Mouse (Mus musculus) kidney, embryonic 16.5 days (tissue): ENCODE measurements around the gene Eef2. TPM values are rescaled to one million over a fixed set of nuclear protein-coding genes. Genes with fewer than 3 reads are reported as not detected.
A peak's percentile ranks its signal among the peaks of the same experiment; 100 is the strongest.

Source experiments
- ATAC-seq: fragments of 200-750 bp; cut with Nextera tagmentation; 2 replicates; pipeline ENCODE4 v1.8.0; 2017; ENCODE audit warnings: moderate TSS enrichment; ENCODE audit not compliant: low FRiP score, low TSS enrichment
- H3K27ac ChIP-seq: fragments of 300-500 bp; sonication (generic); 2 replicates; pipeline ENCODE4 v1.5.1; 2014; ENCODE audit warnings: low read length
- H3K27me3 ChIP-seq: fragments of 300-500 bp; sonication (generic); 2 replicates; pipeline ENCODE4 v1.6.1; 2014; ENCODE audit warnings: low read length, control low read depth, mixed read lengths; ENCODE audit not compliant: insufficient read depth
- H3K36me3 ChIP-seq: fragments of 300-500 bp; sonication (generic); 2 replicates; pipeline ENCODE4 v1.6.1; 2014; ENCODE audit warnings: low read length, control low read depth, mixed read lengths; ENCODE audit not compliant: insufficient read depth
- H3K4me1 ChIP-seq: fragments of 300-500 bp; sonication (generic); 2 replicates; pipeline ENCODE4 v1.6.1; 2014; ENCODE audit warnings: low read length, control low read depth, mixed read lengths; ENCODE audit not compliant: insufficient read depth
- H3K4me2 ChIP-seq: fragments of 300-500 bp; sonication (generic); replicated peaks from 2 replicates; pipeline ENCODE4 v1.6.1; 2014; ENCODE audit warnings: low read depth, low read length
- H3K4me3 ChIP-seq: fragments of 300-500 bp; sonication (generic); 2 replicates; pipeline ENCODE4 v1.5.1; 2014; ENCODE audit warnings: mild to moderate bottlenecking, low read length
- H3K9ac ChIP-seq: fragments of 300-500 bp; sonication (generic); replicated peaks from 2 replicates; pipeline ENCODE4 v1.6.1; 2014; ENCODE audit warnings: low read length
- H3K9me3 ChIP-seq: fragments of 300-500 bp; sonication (generic); 2 replicates; pipeline ENCODE4 v1.6.1; 2016; ENCODE audit warnings: low read length, control low read depth
- WGBS: fragments of 180-500 bp; shearing (Covaris S2); extraction: QIAGEN DNeasy Blood & Tissue Kit; methylation state at CpG from one replicate; pipeline ENCODE4 v1.1.7; 2014; 5-methylcytosine and 5-hydroxymethylcytosine counted together
- polyA plus RNA-seq: library from polyadenylated mRNA; unstranded; fragments of >200 nt; fragmentation: Nextera tagmentation; extraction: Ambion mirVana; gene quantifications from 2 replicates; pipeline ENCODE4 v1.2.1, GENCODE M21; 2015

Gene Eef2
- polyA plus RNA-seq: 663 and 672 TPM in 2 replicates

DNA sequence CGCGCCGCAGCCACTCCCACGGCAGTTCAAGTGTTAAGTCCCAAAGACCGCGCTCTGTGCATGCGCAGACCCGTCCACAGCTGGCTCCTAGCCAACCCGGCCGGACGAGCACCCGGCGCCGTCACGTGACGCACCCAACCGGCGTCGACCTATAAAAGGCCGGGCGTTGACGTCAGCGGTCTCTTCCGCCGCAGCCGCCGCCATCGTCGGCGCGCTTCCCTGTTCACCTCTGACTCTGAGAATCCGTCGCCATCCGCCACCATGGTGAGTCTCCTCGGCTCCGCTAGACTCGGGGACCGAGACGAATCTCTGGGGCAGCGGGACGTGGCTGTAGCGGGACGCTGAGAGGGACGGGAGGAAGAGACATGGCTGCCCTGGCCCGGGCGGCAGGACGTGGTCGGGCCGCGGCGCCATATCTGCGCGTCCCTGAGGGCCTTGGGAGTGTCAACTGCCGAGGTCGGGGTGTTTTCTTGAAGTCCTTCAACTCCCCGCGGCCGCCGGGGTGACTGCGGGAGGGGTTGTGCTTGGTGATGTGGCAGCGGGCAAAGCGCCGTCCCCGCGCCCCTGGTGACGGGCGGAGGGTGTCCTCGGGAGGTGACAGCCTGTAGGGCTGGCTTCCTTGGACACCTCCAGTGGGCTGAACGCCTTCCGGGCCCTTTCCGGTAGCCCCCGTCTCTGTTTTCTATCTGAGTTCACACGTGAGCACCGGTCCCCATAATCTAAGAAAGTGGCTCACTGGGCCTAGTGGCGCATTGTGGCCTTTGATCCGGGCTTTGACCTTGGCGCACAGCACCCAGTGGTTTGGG, at the start of gene Eef2:
Eef2 (plus strand) TSS at position 166 of the 806 bp plus-strand sequence.
- H3K27ac ChIP-seq: peak within 1 kb of the TSS; percentile 91
- H3K4me2 ChIP-seq: peak within 1 kb of the TSS; percentile 97
- H3K4me3 ChIP-seq: peak within 1 kb of the TSS; percentile 100
- H3K9me3 ChIP-seq: no peaks in the 10 kb centered on the region
- no peaks in the 10 kb centered on the region for H3K27me3 ChIP-seq
- H3K4me1 ChIP-seq: peaks cover 46% of the 10 kb centered on the region
- under 1% methylated on average over 77 of the region's 77 CpGs for WGBS
- peaks cover 45% of the 10 kb centered on the region for H3K36me3 ChIP-seq
- peak; percentile 85 for ATAC-seq
- peak within 1 kb of the TSS; percentile 99 for H3K9ac ChIP-seq

GRCm38 (mm10) chr10:81134181-81134587, 42.2 kb upstream of the Eef2 start:
- H3K36me3 ChIP-seq: no peaks in the 10 kb centered on the region
- H3K4me1 ChIP-seq: peaks cover 37% of the 10 kb centered on the region
- no peak for ATAC-seq
- no peaks in the 10 kb centered on the region for H3K9me3 ChIP-seq
- peak overlapping the region; percentile 86 for H3K4me2 ChIP-seq
- H3K4me3 ChIP-seq: 0 out of 2 replicates have a peak overlapping the region, but pooled peaks have one; percentile 1
- H3K9ac ChIP-seq: 0 out of 2 replicates have a peak overlapping the region, but pooled peaks have one; percentile 22
- H3K27me3 ChIP-seq: no peaks in the 10 kb centered on the region; the same call in 1 of the 2 replicates
- H3K27ac ChIP-seq: 0 out of 2 replicates have a peak overlapping the region, but pooled peaks have one; percentile 4
- WGBS: 4% methylated on average over 16 of the region's 16 CpGs

DNA sequence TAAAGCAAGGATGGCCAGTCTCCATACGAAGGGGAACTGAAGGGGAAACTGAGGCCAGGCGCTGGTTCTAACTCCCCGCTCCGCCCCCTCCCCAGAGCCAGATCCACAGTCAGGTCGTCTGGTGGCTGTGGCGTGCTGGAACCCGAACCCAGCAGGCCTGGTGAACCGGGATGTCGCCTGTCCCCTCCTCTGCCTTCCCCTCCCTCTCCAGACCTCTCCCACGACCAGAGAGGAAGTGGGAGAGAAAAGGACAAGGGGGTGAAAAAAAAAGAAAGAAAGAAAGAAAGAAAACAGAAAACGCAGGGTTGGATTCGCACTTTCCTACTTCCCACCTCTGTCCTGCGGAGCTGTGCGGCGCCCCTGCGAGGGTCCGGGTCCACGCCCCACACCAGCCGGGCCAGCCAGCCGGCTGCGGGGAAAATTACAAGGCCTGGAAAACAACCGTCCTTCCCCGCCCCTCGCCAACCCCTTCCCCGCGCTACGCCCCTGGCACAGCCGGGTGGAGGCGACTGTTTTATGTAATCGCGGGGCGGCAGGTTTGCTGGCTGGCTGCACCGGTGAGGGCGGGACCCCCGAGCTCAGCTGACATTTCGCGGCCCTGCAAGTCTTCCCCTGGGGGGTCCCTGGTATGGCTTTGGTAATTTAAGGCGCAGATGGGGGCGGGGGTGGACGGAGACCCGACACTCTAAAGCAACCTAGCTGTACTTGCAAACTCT, 41.3 kb upstream of the Eef2 start, which contains the start of gene Zbtb7a:
Zbtb7a (plus strand) TSS at position 255 of the 716 bp plus-strand sequence.
- ATAC-seq: no peak
- peak within 1 kb of the TSS; percentile 77 for H3K4me3 ChIP-seq
- WGBS: 2% methylated on average over 35 of the region's 41 CpGs
- peak within 1 kb of the TSS; percentile 97 for H3K9ac ChIP-seq
- H3K4me1 ChIP-seq: peaks cover 38% of the 10 kb centered on the region
- peak within 1 kb of the TSS; percentile 96 for H3K27ac ChIP-seq
- no peaks in the 10 kb centered on the region for H3K36me3 ChIP-seq
- peak within 1 kb of the TSS; percentile 86 for H3K4me2 ChIP-seq
- H3K27me3 ChIP-seq: no peaks in the 10 kb centered on the region; the same call in 1 of the 2 replicates
- H3K9me3 ChIP-seq: no peaks in the 10 kb centered on the region

DNA sequence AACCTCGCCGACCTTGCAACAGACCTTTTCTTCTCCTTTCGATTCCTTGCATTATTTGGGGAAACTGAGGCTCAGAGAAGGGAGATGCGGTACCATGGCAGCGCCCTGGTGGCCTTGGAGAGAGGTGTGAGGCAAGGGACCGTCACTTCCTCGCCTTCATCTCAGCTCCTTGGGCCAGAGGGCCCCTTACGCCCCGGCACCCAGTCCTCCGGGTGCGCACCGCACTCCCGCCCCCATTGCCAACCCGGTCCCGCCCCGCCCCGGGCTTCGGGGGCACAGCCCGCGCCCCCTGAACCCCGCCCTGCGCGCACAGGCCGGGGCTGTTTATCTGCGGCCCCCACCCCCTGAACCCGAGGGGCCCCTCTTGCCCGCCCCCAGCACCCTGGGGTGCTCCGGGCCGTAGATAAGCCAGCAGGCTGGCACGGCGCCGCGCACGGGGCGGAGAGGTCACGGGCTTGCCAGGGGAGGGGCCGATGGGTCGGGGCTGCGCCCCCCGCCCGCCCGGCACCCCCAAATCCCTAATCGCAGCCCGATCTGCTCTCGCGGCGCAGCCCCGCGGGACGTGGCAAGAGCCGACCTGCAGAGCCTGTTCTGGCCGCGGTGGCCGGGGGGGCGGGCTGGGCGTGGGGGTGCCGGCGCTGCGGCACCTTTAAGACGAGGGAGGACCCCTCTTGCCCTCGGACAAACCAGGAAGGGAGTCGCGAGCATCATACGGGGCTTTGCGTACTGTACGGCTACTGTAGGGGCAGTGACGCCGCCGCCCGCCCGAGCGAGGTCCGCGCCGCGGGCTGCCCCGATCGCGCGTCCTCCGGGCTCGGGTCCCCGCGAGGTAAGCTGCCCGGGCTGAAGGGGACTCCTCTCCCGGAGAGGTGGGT, 40.4 kb upstream of the Eef2 start:
- Histone ChIP-seq H3K4me3 (peak overlapping the region; percentile 77), H3K4me2 (peak overlapping the region; percentile 86), H3K4me1 (peaks cover 47% of the 10 kb centered on the region), H3K36me3 (no peaks in the 10 kb centered on the region), H3K27me3 (no peaks in the 10 kb centered on the region; the same call in 1 of the 2 replicates), H3K9ac (peak overlapping the region; percentile 97), H3K9me3 (no peaks in the 10 kb centered on the region), H3K27ac (peak overlapping the region; percentile 96)
- ATAC-seq: peak; percentile 52
- WGBS: under 1% methylated on average over 84 of the region's 86 CpGs

DNA sequence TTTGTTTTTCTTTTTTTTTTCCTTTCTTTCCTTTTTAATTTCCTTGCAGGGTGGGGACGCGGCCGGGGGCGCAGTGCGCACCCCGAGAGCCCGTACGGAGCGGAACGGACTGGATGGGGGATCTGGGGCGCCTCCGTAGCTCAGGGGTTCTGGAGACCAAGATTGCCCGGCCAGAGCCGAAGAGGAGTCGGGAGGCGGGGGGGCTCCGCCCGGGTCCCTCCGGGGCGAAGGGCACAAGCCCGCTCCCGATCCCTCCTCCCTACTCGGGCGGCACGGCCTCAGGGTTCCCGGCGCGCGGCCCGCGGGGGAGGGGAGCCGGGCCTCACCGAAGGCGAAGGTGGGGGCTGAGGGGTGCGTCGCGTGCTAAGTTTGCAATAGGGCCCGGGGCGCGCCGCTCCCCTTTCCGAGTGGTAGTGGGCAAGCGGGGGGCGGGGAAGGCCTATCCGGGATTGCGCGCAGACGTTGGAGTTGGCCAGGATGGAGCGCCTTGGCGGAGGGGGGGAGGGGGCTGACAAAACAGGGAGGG, 39.7 kb upstream of the Eef2 start:
- under 1% methylated on average over 37 of the region's 50 CpGs for WGBS
- peak overlapping the region; percentile 97 for H3K9ac ChIP-seq
- H3K4me3 ChIP-seq: peak overlapping the region; percentile 77
- no peaks in the 10 kb centered on the region for H3K9me3 ChIP-seq
- peak; percentile 22 for ATAC-seq
- no peaks in the 10 kb centered on the region for H3K36me3 ChIP-seq
- peak overlapping the region; percentile 96 for H3K27ac ChIP-seq
- H3K27me3 ChIP-seq: no peaks in the 10 kb centered on the region; the same call in 1 of the 2 replicates
- H3K4me1 ChIP-seq: peaks cover 54% of the 10 kb centered on the region
- peak overlapping the region; percentile 86 for H3K4me2 ChIP-seq

GRCm38 (mm10) chr10:81137252-81138130, 38.9 kb upstream of the Eef2 start:
- ATAC-seq: peak; percentile 92
- Histone ChIP-seq H3K9me3 (no peaks in the 10 kb centered on the region), H3K36me3 (no peaks in the 10 kb centered on the region), H3K4me2 (peak overlapping the region; percentile 89), H3K27me3 (no peaks in the 10 kb centered on the region; the same call in 1 of the 2 replicates), H3K27ac (peak overlapping the region; percentile 96), H3K4me1 (peaks cover 57% of the 10 kb centered on the region), H3K9ac (peak overlapping the region; percentile 91), H3K4me3 (peak overlapping the region; percentile 77)
- WGBS: under 1% methylated on average over 68 of the region's 89 CpGs

GRCm38 (mm10) chr10:81138131-81138782, 38.2 kb upstream of the Eef2 start:
- under 1% methylated on average over 18 of the region's 24 CpGs for WGBS
- Histone ChIP-seq H3K4me3 (peak overlapping the region; percentile 77), H3K9me3 (no peaks in the 10 kb centered on the region), H3K4me1 (peaks cover 57% of the 10 kb centered on the region), H3K27ac (peak overlapping the region; percentile 93), H3K36me3 (0 out of 2 replicates have a peak, but pooled peaks cover 4% of the 10 kb centered on the region), H3K4me2 (peak overlapping the region; percentile 89), H3K27me3 (no peaks in the 10 kb centered on the region; the same call in 1 of the 2 replicates), H3K9ac (peak overlapping the region; percentile 91)
- no peak for ATAC-seq
